ENCODE assay signal across 24 mouse cellular contexts in the genomic region with DNA sequence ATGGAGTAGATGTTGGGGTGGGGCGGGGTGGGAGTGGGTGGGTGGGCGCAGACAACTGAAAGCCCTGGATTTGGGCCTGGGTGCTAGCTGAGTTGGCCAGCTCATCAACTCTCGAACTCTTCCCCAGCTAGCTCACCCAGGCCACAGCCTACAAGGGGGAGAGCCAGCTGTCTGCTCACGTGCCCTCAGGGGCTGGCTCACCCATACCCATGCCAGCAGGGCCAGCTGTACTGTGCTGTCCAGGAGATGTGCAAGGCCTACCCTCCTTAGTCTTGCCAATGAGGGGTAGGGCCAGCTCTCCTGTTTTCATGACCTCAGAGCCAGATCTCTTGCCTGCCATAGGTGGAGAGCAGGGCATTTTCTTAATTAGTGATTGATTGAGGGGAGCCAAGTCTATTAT.
"Had no signal": no experiment of that assay in that cellular context is flagged by ENCODE, and none has a peak within 500 bp of the region (broad histone marks: within the 10 kb centered on the region; RNA-seq: fewer than 3 reads in every experiment).

No protein-coding gene starts in this region.

- ATAC-seq: inflammation-experienced regulatory T-cells, adult 6 months; intestine, embryonic 15.5 days; intestine, postnatal 0 days had no signal

- H3K27me3 ChIP-seq: hindbrain, embryonic 13.5 days; intestine, embryonic 15.5 days; limb, embryonic 12.5 days; liver, embryonic 13.5 days; liver, embryonic 15.5 days had no signal

- H3K4me1 ChIP-seq: hindbrain, embryonic 10.5 days; hindbrain, embryonic 13.5 days; intestine, embryonic 15.5 days; limb, embryonic 10.5 days; limb, embryonic 12.5 days; liver, embryonic 13.5 days had no signal

- H3K9me3 ChIP-seq: hindbrain, embryonic 10.5 days; hindbrain, embryonic 13.5 days; intestine, embryonic 15.5 days; limb, embryonic 10.5 days; limb, embryonic 12.5 days; liver, embryonic 13.5 days; liver, embryonic 15.5 days had no signal

- H3K36me3 ChIP-seq: hindbrain, embryonic 10.5 days; hindbrain, embryonic 13.5 days; intestine, embryonic 15.5 days; limb, embryonic 10.5 days; limb, embryonic 12.5 days; liver, embryonic 13.5 days; liver, embryonic 15.5 days had no signal

- H3K4me2 ChIP-seq: heart, embryonic 11.5 days; hindbrain, embryonic 13.5 days; intestine, embryonic 15.5 days; limb, embryonic 12.5 days; liver, embryonic 11.5 days; liver, embryonic 13.5 days; liver, embryonic 15.5 days had no signal

- DNase-seq: gastrocnemius, adult 2 months; gastrocnemius, postnatal 10 days; gastrocnemius, postnatal 25 days; heart, adult 2 months; heart, postnatal 10 days; heart, postnatal 4 days; kidney, adult 18-20 months; kidney, adult 8-10 months; kidney, postnatal 10 days; kidney, postnatal 25 days; kidney, postnatal 4 days; liver; liver, embryonic 13.5 days had no signal

- H3K9ac ChIP-seq: hindbrain, embryonic 13.5 days; intestine, embryonic 15.5 days; limb, embryonic 12.5 days; liver, embryonic 13.5 days; liver, embryonic 15.5 days had no signal

- H3K27ac ChIP-seq: gastrocnemius, adult 2 months; heart, adult 2 months; hindbrain, embryonic 10.5 days; hindbrain, embryonic 13.5 days; intestine, embryonic 15.5 days; layer of hippocampus, adult 2 months; limb, embryonic 10.5 days; limb, embryonic 12.5 days; liver, embryonic 13.5 days; liver, embryonic 15.5 days had no signal

- H3K4me3 ChIP-seq: gastrocnemius, adult 2 months; heart, adult 2 months; hindbrain, embryonic 10.5 days; hindbrain, embryonic 13.5 days; intestine, embryonic 15.5 days; layer of hippocampus, adult 2 months; limb, embryonic 10.5 days; limb, embryonic 12.5 days; liver, embryonic 13.5 days; liver, embryonic 15.5 days had no signal
